ENCODE assay signal across 17 mouse cellular contexts in the genomic region with DNA sequence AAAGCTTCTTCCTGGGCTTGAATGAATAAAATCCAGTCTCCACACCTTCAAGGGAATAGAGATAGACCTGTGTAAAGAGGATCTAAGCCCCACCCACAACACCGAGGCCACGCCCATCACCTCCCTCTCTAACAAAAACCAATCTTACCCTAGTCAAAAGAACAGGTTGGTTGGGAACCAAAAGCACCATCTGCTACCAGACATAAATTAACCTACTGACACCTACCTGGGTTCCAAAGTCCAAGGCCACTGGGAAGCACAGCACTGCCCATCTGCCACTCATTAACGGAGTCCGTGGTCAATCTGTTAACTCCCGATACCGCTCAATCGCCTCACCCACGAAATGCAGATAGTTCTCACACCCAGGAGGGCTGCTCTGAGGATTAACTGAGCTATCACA. TPM values are rescaled to one million over a fixed set of nuclear protein-coding genes. Genes with fewer than 3 reads are reported as not detected.
DNase-seq lines count a peak whose midpoint lies in the region; ATAC-seq and TF ChIP-seq lines count a peak whose summit lies in the region.
"Had no signal": no experiment of that assay in that cellular context is flagged by ENCODE, and none has a peak within 500 bp of the region (broad histone marks: within the 10 kb centered on the region; RNA-seq: fewer than 3 reads in every experiment).

No protein-coding gene starts in this region.

- no peaks in the 10 kb centered on the region for H3K27me3 ChIP-seq in kidney, postnatal 0 days (ENCODE audit: insufficient read depth, low read length)
- H3K27me3 ChIP-seq in liver, embryonic 16.5 days (ENCODE audit: control insufficient read depth, insufficient read depth, low read depth, low read length) = no peaks in the 10 kb centered on the region

- no peak for DNase-seq in cerebellum, postnatal 4 days (ENCODE audit: low spot score in 2 of 2)
- peak; percentile 70 to 77 for DNase-seq in cerebellum, postnatal 25 days
- DNase-seq in kidney, postnatal 0 days (ENCODE audit: low spot score) = no peak
- no peak for DNase-seq in MN1 (ENCODE audit: low spot score)
- DNase-seq in ovary, postnatal 14 days (ENCODE audit: low spot score) = no peak
- no peak for DNase-seq in heart, postnatal 4 days
- DNase-seq: heart, adult 2 months; lung, adult 2 months; right cerebral cortex, adult 18-20 months; thymus, adult 2 months had no signal

- H3K36me3 ChIP-seq in kidney, postnatal 0 days (ENCODE audit: insufficient read depth, low read length) = no peaks in the 10 kb centered on the region
- H3K36me3 ChIP-seq in liver, embryonic 16.5 days (ENCODE audit: control insufficient read depth, insufficient read depth) = no peaks in the 10 kb centered on the region

- H3K9ac ChIP-seq in kidney, postnatal 0 days (ENCODE audit: low read depth, low read length) = no peak overlapping the region
- H3K9ac ChIP-seq in liver, embryonic 16.5 days (ENCODE audit: low read depth, low read length) = no peak overlapping the region

- TF ChIP-seq CTCF in kidney, postnatal 0 days (IDR thresholded peaks at IDR 0.05; ENCODE audit: low read depth) = no peak

- H3K4me3 ChIP-seq in kidney, postnatal 0 days (replicated peaks; ENCODE audit: low read depth, low read length) = no peak overlapping the region
- no peak overlapping the region for H3K4me3 ChIP-seq in liver, embryonic 16.5 days (ENCODE audit: low read depth, low read length)
- H3K4me3 ChIP-seq: erythroblast, embryonic 14.5 days; heart, adult 2 months had no signal

- 66% methylated on average over 8 of the region's 8 CpGs for WGBS in kidney, postnatal 0 days
- WGBS in liver, embryonic 16.5 days (ENCODE audit: insufficient replicate concordance) = 55% methylated on average over 8 of the region's 8 CpGs

- no peak overlapping the region for H3K27ac ChIP-seq in kidney, postnatal 0 days
- H3K27ac ChIP-seq in liver, embryonic 16.5 days (ENCODE audit: low read length) = no peak overlapping the region
- H3K27ac ChIP-seq: heart, adult 2 months had no signal

- H3K4me1 ChIP-seq in kidney, postnatal 0 days (replicated peaks; ENCODE audit: insufficient read depth, low read length) = no peaks in the 10 kb centered on the region
- H3K4me1 ChIP-seq in liver, embryonic 16.5 days (ENCODE audit: control insufficient read depth, low read depth, low read length) = no peaks in the 10 kb centered on the region; the same call in 1 of the 2 replicates

- no peaks in the 10 kb centered on the region for H3K9me3 ChIP-seq in kidney, postnatal 0 days (replicated peaks; ENCODE audit: low read length)
- no peaks in the 10 kb centered on the region for H3K9me3 ChIP-seq in liver, embryonic 16.5 days (replicated peaks; ENCODE audit: control insufficient read depth, low read length)

- no peak overlapping the region for H3K4me2 ChIP-seq in kidney, postnatal 0 days (ENCODE audit: low read length)
- H3K4me2 ChIP-seq in liver, embryonic 16.5 days (ENCODE audit: low read depth, low read length) = 0 out of 2 replicates have a peak overlapping the region, but pooled peaks have one; percentile 27

- ATAC-seq in cerebellum, adult (ENCODE audit: insufficient number of reproducible peaks, low FRiP score, low TSS enrichment) = peak; percentile 88
- ATAC-seq in kidney, postnatal 0 days (replicated peaks; ENCODE audit: low FRiP score, low read depth) = peak; percentile 84
- ATAC-seq in liver, embryonic 16.5 days (ENCODE audit: low read depth) = peak; percentile 55

RNA-seq across cellular contexts. Expression of a gene that starts 23.4 kb away (rescaled TPM):
- polyA plus RNA-seq in kidney, postnatal 0 days (2015; fragmentation: Nextera tagmentation; extraction: Ambion mirVana) = 1.2 and 1.8 TPM in 2 replicates
- polyA plus RNA-seq in liver, embryonic 16.5 days (2015; fragmentation: Nextera tagmentation; extraction: Ambion mirVana) = 0.06 TPM in 1 of 2 replicates, not detected in the other
- total RNA-seq in heart, postnatal 4 days (2021) = not detected
- total RNA-seq: heart, adult 2 months; hematopoietic stem cell, adult 5-6 weeks; megakaryocyte progenitor cell, adult 5-6 weeks; midbrain, postnatal 0 days had no signal
- polyA plus RNA-seq: erythroblast, embryonic 14.5 days; midbrain, postnatal 0 days; neural tube, embryonic 14.5 days had no signal

RNA-seq across cellular contexts. Expression of a gene that starts 37.9 kb away (rescaled TPM):
- 103 and 112 TPM in 2 replicates for polyA plus RNA-seq in kidney, postnatal 0 days (2015; fragmentation: Nextera tagmentation; extraction: Ambion mirVana)
- polyA plus RNA-seq in liver, embryonic 16.5 days (2015; fragmentation: Nextera tagmentation; extraction: Ambion mirVana) = 56.5 and 60.5 TPM in 2 replicates
- total RNA-seq in heart, postnatal 4 days (2021) = 10 to 100 TPM; 65.8 to 68.2 TPM

RNA-seq across cellular contexts. Expression of a gene that starts 38.1 kb away (rescaled TPM):
- 16.0 and 16.6 TPM in 2 replicates for polyA plus RNA-seq in kidney, postnatal 0 days (2015; fragmentation: Nextera tagmentation; extraction: Ambion mirVana)
- polyA plus RNA-seq in liver, embryonic 16.5 days (2015; fragmentation: Nextera tagmentation; extraction: Ambion mirVana) = 8.1 and 9.9 TPM in 2 replicates
- 10 to 100 TPM; 10.2 to 11.8 TPM for total RNA-seq in heart, postnatal 4 days (2021)

Comparison
In these comparisons a context has a peak if more than half of its experiments do, and no peak if none do; other contexts are left out.
1. DNase-seq: peak in cerebellum, postnatal 25 days (2 of 2); none in cerebellum, postnatal 4 days (0 of 2), kidney, postnatal 0 days (single experiment), MN1 (single experiment), ovary, postnatal 14 days (single experiment) and heart, postnatal 4 days (single experiment).
2. Peak in every context shown above with its lines, with median percentiles within 50 percentile points of each other: ATAC-seq.